Mouse (Mus musculus): ENCODE results near the gene Ttc7.

Ttc7 gene

GRCm38 (mm10) chr17:87372189-87372588 is 89.5 kb downstream of the Ttc7 start:
- no peak for DNase-seq

- no peak for DNase-seq
These were observed 90.6 kb downstream of the Ttc7 start for GRCm38 (mm10) chr17:87373327-87373726.

GRCm38 (mm10) chr17:87375941-87376511 is 93.3 kb downstream of the Ttc7 start:
- DNase-seq = peak; percentile 45

- DNase-seq = no peak
These were observed 94.3 kb downstream of the Ttc7 start for GRCm38 (mm10) chr17:87376831-87377471.

- DNase-seq = peak; percentile 79
These were observed 94.8 kb downstream of the Ttc7 start for GRCm38 (mm10) chr17:87377536-87377935.

- DNase-seq = no peak
These were observed 95.9 kb downstream of the Ttc7 start for GRCm38 (mm10) chr17:87378354-87379159.

GRCm38 (mm10) chr17:87379160-87379624 is 96.5 kb downstream of the Ttc7 start:
- no peak for DNase-seq

- peak; percentile 32 for DNase-seq
These were observed 97.1 kb downstream of the Ttc7 start for GRCm38 (mm10) chr17:87379821-87380220.

GRCm38 (mm10) chr17:87380681-87381080 is 98.0 kb downstream of the Ttc7 start:
- DNase-seq = no peak

GRCm38 (mm10) chr17:87385835-87386234 is 103.1 kb downstream of the Ttc7 start:
- no peak for DNase-seq

- DNase-seq = peak; percentile 56
These were observed 104.4 kb downstream of the Ttc7 start for GRCm38 (mm10) chr17:87387068-87387467.

- DNase-seq = peak; percentile 41
These were observed 108.6 kb downstream of the Ttc7 start for GRCm38 (mm10) chr17:87391242-87391641.

- peak; percentile 26 for DNase-seq
These were observed 114.4 kb downstream of the Ttc7 start for GRCm38 (mm10) chr17:87397088-87397487.

- no peak for DNase-seq
These were observed 119.8 kb downstream of the Ttc7 start for GRCm38 (mm10) chr17:87402444-87402843.

GRCm38 (mm10) chr17:87403462-87403861 is 120.8 kb downstream of the Ttc7 start:
- no peak for DNase-seq

- peak; percentile 73 for DNase-seq
These were observed 122.9 kb downstream of the Ttc7 start for GRCm38 (mm10) chr17:87405576-87405975.

GRCm38 (mm10) chr17:87406646-87407045 is 124.0 kb downstream of the Ttc7 start:
- DNase-seq = no peak

GRCm38 (mm10) chr17:87418082-87418481 is 135.4 kb downstream of the Ttc7 start:
- DNase-seq = no peak

GRCm38 (mm10) chr17:87427511-87427910 is 144.8 kb downstream of the Ttc7 start, which contains the start of gene Stpg4:
TSS of gene Stpg4 (minus strand) at chr17:87427741.
- DNase-seq = no peak

GRCm38 (mm10) chr17:87429431-87429830 is 146.7 kb downstream of the Ttc7 start:
- DNase-seq = no peak
